Mouse (Mus musculus) liver, adult 2 months (tissue): Measurements from ENCODE around the gene Scnn1a.

Experiments
- CTCF ChIP-seq: fragments of 200-500 bp; IDR thresholded peaks from 2 replicates; pipeline ENCODE4 v1.5.1; 2011; ENCODE audit warnings: low read depth, low read length, control low read depth
- POLR2A ChIP-seq: fragments of 200-500 bp; IDR thresholded peaks from 2 replicates; pipeline ENCODE4 v1.6.1; 2011; ENCODE audit warnings: low read length, control low read depth; ENCODE audit not compliant: insufficient read depth; ENCODE audit errors: extremely low read depth

DNA sequence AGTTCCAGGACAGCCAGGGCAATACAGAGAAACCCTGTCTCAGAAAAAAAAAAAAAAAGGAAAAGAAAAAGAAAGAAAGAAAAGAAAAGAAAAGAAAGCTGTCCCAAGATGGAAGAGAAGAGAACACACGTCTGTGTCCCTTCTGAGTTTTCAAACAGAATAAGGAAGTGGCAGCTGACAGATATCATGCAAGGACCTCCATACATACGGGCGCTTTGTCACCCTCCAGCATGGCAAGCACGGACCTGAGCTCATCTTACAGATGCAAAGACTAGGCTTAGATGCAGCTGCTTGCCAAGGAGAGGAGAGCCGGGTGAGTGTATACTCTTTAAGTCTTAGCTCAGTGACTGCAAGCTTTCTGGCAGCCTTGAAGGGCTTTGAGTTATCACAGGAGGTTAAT is 45.1 kb downstream of the Scnn1a start:
- TF ChIP-seq CTCF (no peak), POLR2A (no peak)
